Mouse (Mus musculus) liver, adult 10 weeks (tissue): ENCODE results near the gene Gpr37l1. TPM values are rescaled to one million over a fixed set of nuclear protein-coding genes. Genes with fewer than 3 reads are reported as not detected.

ENCODE experiments used
- polyA plus RNA-seq: library from polyadenylated mRNA; stranded (reverse); fragments of 350-450 nt; fragmentation: Illumina TruSeq; extraction: RNeasy Lipid Tissue Mini Kit (QIAGEN cat#74804); gene quantifications from one replicate; pipeline ENCODE4 v1.2.3, GENCODE M21; 2014; ENCODE audit warnings: low read depth, low replicate concordance

The Gpr37l1 gene
- not detected for polyA plus RNA-seq

DNA sequence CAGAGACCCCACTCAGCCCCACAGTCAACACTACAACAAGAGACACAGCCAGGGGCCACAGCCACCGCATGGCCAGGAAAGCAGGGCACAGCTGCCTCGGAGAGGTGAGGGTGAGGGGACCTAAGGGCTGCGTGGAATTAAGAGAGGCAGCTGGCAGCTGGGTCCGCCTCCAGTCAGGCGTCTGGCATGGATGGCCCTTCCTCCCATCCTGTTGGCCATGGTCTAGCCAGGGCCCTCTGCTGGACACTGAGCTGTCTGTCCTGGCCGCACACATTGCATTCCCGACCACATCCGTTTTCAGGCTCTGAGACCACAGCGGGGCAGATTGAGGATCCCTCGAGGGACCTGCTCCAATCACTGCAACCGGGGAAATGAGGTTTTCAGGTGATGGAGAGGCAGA is at the start of gene Gpr37l1:
Gpr37l1 (minus strand) TSS at position 247 of the 400 bp plus-strand sequence.

DNA sequence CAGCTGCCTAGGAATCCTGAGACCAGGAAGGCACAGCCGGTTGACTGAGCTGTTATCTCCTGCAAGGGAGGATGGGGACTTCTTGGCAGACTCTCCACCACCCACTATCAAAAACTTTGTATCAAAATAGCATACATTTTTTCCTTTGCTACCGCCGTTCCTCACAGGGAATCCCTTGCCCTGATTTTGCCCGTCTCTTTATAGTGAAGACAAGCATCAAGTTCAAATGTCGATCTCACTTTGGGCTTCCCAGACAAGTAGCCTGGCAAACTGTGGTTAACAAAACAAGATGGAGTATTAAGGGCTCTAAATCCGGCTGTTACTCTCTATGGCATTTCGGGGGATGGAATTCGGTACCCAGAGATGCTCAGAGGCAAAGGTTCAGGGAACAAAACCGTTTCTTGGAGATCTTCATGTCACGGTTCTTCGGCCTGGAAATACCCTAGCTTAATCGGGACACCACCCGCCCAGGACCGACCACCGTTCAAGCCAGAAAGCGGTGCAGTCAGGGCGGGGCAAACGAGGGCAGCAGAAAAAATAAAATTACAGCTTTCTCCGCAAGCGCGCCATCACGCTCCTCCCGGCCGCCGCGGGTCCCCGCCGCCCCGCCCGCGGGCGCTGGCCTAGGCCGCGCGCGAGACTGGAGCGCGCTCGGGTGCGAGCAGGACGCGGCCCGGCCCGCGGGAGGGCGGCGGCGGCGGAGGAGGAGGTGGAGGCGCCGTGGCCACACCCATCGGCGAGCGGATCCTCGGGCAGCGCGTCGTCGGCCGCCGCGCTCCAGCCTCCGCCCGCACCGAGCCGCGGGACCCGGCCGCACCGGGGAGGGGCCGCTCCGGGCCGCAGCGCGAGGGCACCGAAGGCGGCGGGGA is 21.2 kb downstream of the Gpr37l1 start, which contains the start of gene Arl8a:
Arl8a (plus strand) TSS at position 748 of the 869 bp plus-strand sequence.

DNA sequence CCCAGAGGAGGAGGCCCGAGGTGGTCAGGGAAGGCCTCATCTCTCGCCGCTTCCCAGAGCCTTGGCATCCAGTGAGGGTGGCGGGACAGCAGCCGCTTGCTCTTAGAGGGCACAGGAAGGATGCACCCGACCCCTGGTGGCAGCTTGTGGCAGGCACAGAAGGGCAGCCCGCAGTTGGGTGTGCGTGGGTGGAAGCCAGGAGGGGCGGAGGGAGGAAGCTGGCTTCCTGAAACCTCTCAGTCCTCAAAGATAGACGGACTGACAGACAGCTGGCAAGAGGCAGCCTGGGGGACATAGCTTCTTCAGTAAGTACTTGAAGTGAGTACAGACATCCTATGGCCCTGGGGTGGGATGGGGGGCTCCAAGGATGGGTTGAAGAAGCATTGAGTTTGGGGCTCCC is 35.0 kb downstream of the Gpr37l1 start, which contains the start of gene Ptpn7:
Ptpn7 (plus strand) TSS at position 228 of the 400 bp plus-strand sequence.

Other genes with a start within 250 kb of the Gpr37l1 start
- gene Ppp1r12b, start 211.7 kb downstream of the Gpr37l1 start, polyA plus RNA-seq: 1.4 TPM
- gene Ube2t, start 205.1 kb downstream of the Gpr37l1 start, polyA plus RNA-seq: 0.95 TPM
- gene Lgr6, start 62.4 kb downstream of the Gpr37l1 start, polyA plus RNA-seq: not detected
- gene Ptpn7, start 35.0 kb downstream of the Gpr37l1 start, polyA plus RNA-seq: 0.11 TPM
- gene Arl8a, start 20.9 kb downstream of the Gpr37l1 start, polyA plus RNA-seq: 10.5 TPM
- gene Elf3, start 90.9 kb upstream of the Gpr37l1 start, polyA plus RNA-seq: not detected
- 15.3 TPM for gene Rnpep, start 116.4 kb upstream of the Gpr37l1 start, polyA plus RNA-seq
- 15.8 TPM for gene Timm17a, start 146.1 kb upstream of the Gpr37l1 start, polyA plus RNA-seq
- gene Lmod1, start 157.1 kb upstream of the Gpr37l1 start, polyA plus RNA-seq: not detected
- not detected for gene Shisa4, start 207.6 kb upstream of the Gpr37l1 start, polyA plus RNA-seq